Mouse (Mus musculus) intestine, postnatal 0 days (tissue): ENCODE measurements around the gene Ptbp3. TPM values are rescaled to one million over a fixed set of nuclear protein-coding genes. Genes with fewer than 3 reads are reported as not detected.
A peak's percentile ranks its signal among the peaks of the same experiment; 100 is the strongest.

ENCODE experiments used
- ATAC-seq: fragments of 200-750 bp; cut with Nextera tagmentation; 2 replicates; pipeline ENCODE4 v1.8.0; 2017; ENCODE audit warnings: mild to moderate bottlenecking, moderate TSS enrichment, moderate library complexity
- H3K27ac ChIP-seq: fragments of 300-500 bp; sonication (generic); 2 replicates; pipeline ENCODE4 v1.5.1; 2014; ENCODE audit warnings: mild to moderate bottlenecking, low read depth, low read length, moderate library complexity
- H3K27me3 ChIP-seq: fragments of 300-500 bp; sonication (generic); replicated peaks from 2 replicates; pipeline ENCODE4 v1.6.1; 2014; ENCODE audit warnings: low read length, mixed read lengths; ENCODE audit not compliant: control insufficient read depth, insufficient read depth
- H3K36me3 ChIP-seq: fragments of 300-500 bp; sonication (generic); 2 replicates; pipeline ENCODE4 v1.6.1; 2014; ENCODE audit warnings: mild to moderate bottlenecking, moderate library complexity; ENCODE audit not compliant: control insufficient read depth, insufficient read depth
- H3K4me1 ChIP-seq: fragments of 300-500 bp; sonication (generic); replicated peaks from 2 replicates; pipeline ENCODE4 v1.6.1; 2014; ENCODE audit warnings: antibody characterized with exemption, low read length, mixed read lengths; ENCODE audit not compliant: control insufficient read depth, insufficient read depth
- H3K4me2 ChIP-seq: fragments of 300-500 bp; sonication (generic); replicated peaks from 2 replicates; pipeline ENCODE4 v1.6.1; 2014; ENCODE audit warnings: low read depth, mild to moderate bottlenecking, moderate library complexity
- H3K4me3 ChIP-seq: fragments of 300-500 bp; sonication (generic); 2 replicates; pipeline ENCODE4 v1.5.1; 2014; ENCODE audit warnings: low read depth, low read length
- H3K9ac ChIP-seq: fragments of 300-500 bp; sonication (generic); 2 replicates; pipeline ENCODE4 v1.6.1; 2014; ENCODE audit warnings: mild to moderate bottlenecking, low read depth, low read length
- H3K9me3 ChIP-seq: fragments of 300-500 bp; sonication (generic); 2 replicates; pipeline ENCODE4 v1.6.1; 2016; ENCODE audit warnings: mixed run types; ENCODE audit not compliant: control insufficient read depth
- CTCF ChIP-seq: sonication (generic); IDR thresholded peaks from 2 replicates; pipeline ENCODE4 v1.5.1; 2016; ENCODE audit warnings: low read depth, mild to moderate bottlenecking, control low read depth, antibody characterized with exemption, moderate library complexity
- WGBS: fragments of 180-500 bp; shearing (Covaris S2); extraction: QIAGEN DNeasy Blood & Tissue Kit; methylation state at CpG from one replicate; pipeline ENCODE4 v1.1.7; 2014; 5-methylcytosine and 5-hydroxymethylcytosine counted together
- polyA plus RNA-seq: library from polyadenylated mRNA; unstranded; fragments of >200 nt; fragmentation: Nextera tagmentation; extraction: Ambion mirVana; gene quantifications from 2 replicates; pipeline ENCODE4 v1.2.1, GENCODE M21; 2015

Ptbp3 gene
- polyA plus RNA-seq, 1 experiment from 2014 or later = 67.9 TPM

GRCm38 (mm10) chr4:59455465-59455864 lies 93.7 kb downstream of the Ptbp3 start:
- WGBS = 21% methylated on average over 2 of the region's 2 CpGs
- H3K36me3 ChIP-seq = no peaks in the 10 kb centered on the region
- no peak overlapping the region for H3K4me3 ChIP-seq
- no peaks in the 10 kb centered on the region for H3K9me3 ChIP-seq
- ATAC-seq = no peak
- no peaks in the 10 kb centered on the region for H3K27me3 ChIP-seq
- peaks cover 3% of the 10 kb centered on the region; the same call in 1 of the 2 replicates for H3K4me1 ChIP-seq
- no peak overlapping the region for H3K4me2 ChIP-seq
- no peak for TF ChIP-seq CTCF
- no peak overlapping the region for H3K9ac ChIP-seq
- H3K27ac ChIP-seq = no peak overlapping the region

GRCm38 (mm10) chr4:59454046-59454445 lies 95.1 kb downstream of the Ptbp3 start:
- Histone ChIP-seq H3K4me2 (no peak overlapping the region), H3K27ac (no peak overlapping the region), H3K36me3 (no peaks in the 10 kb centered on the region), H3K9ac (no peak overlapping the region), H3K4me1 (peaks cover 3% of the 10 kb centered on the region; the same call in 1 of the 2 replicates), H3K27me3 (no peaks in the 10 kb centered on the region), H3K9me3 (no peaks in the 10 kb centered on the region), H3K4me3 (no peak overlapping the region)
- no peak for ATAC-seq
- 64% methylated on average over 3 of the region's 3 CpGs for WGBS
- no peak for TF ChIP-seq CTCF

- no peak for TF ChIP-seq CTCF
- Histone ChIP-seq H3K27ac (peak overlapping the region; percentile 43), H3K4me1 (no peaks in the 10 kb centered on the region; the same call in 1 of the 2 replicates), H3K9me3 (no peaks in the 10 kb centered on the region), H3K27me3 (no peaks in the 10 kb centered on the region), H3K9ac (no peak overlapping the region), H3K4me3 (no peak overlapping the region), H3K4me2 (no peak overlapping the region), H3K36me3 (no peaks in the 10 kb centered on the region)
- peak; percentile 95 for ATAC-seq
- WGBS = 32% methylated on average over 8 of the region's 8 CpGs
Observed at GRCm38 (mm10) chr4:59452503-59452933, 96.6 kb downstream of the Ptbp3 start.

- no peaks in the 10 kb centered on the region for H3K27me3 ChIP-seq
- no peak for TF ChIP-seq CTCF
- H3K27ac ChIP-seq = no peak overlapping the region
- no peaks in the 10 kb centered on the region for H3K36me3 ChIP-seq
- no peak overlapping the region for H3K4me2 ChIP-seq
- whole genome bisulfite sequencing = 78% methylated on average over 3 of the region's 3 CpGs
- no peaks in the 10 kb centered on the region for H3K4me1 ChIP-seq
- no peaks in the 10 kb centered on the region for H3K9me3 ChIP-seq
- no peak overlapping the region for H3K9ac ChIP-seq
- no peak for ATAC-seq
- H3K4me3 ChIP-seq = no peak overlapping the region
Observed at GRCm38 (mm10) chr4:59450906-59451305, 98.3 kb downstream of the Ptbp3 start.

GRCm38 (mm10) chr4:59450234-59450854 lies 98.8 kb downstream of the Ptbp3 start:
- 66% methylated on average over 6 of the region's 6 CpGs for WGBS

GRCm38 (mm10) chr4:59447296-59447695 lies 101.9 kb downstream of the Ptbp3 start:
- Histone ChIP-seq H3K4me1 (no peaks in the 10 kb centered on the region), H3K9ac (no peak overlapping the region), H3K27ac (no peak overlapping the region), H3K27me3 (no peaks in the 10 kb centered on the region), H3K4me2 (no peak overlapping the region), H3K9me3 (no peaks in the 10 kb centered on the region), H3K36me3 (no peaks in the 10 kb centered on the region), H3K4me3 (no peak overlapping the region)
- TF ChIP-seq CTCF = no peak
- ATAC-seq = no peak
- 79% methylated on average over 1 of the region's 1 CpGs for WGBS

More at GRCm38 (mm10) chr4:59450234-59450854, 98.8 kb downstream of the Ptbp3 start:
- Histone ChIP-seq H3K4me1 (no peaks in the 10 kb centered on the region), H3K4me3 (no peak overlapping the region), H3K9me3 (no peaks in the 10 kb centered on the region), H3K27me3 (no peaks in the 10 kb centered on the region), H3K9ac (no peak overlapping the region), H3K4me2 (no peak overlapping the region), H3K27ac (no peak overlapping the region), H3K36me3 (no peaks in the 10 kb centered on the region)
- TF ChIP-seq CTCF = no peak
- ATAC-seq = no peak
